Mouse (Mus musculus): Measurements from ENCODE around the gene Zbtb20. TPM values are rescaled to one million over a fixed set of nuclear protein-coding genes. Genes with fewer than 3 reads are reported as not detected.

The Zbtb20 gene
- total RNA-seq, 1 experiment from 2014 or later, result 20.8 TPM

DNA sequence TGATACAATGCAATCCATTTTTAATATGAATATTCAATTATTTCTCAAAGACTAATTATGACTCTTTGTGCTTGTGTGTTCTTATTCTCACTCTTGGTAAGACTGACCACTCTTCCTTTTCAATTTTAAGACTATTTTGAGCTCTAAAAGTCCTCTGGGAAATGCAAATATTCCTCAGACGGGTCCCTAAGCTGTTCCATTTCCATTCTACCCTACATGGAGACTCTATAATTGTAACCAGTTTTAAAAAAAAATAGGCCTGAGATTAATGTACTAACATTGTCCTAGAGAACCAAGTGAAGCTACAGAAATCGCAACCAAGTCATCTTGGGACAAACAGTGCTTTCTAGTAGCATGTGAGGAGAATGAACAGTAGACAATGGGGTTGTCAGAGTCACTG lies 777.6 kb downstream of the Zbtb20 start:
- ATAC-seq (replicated peaks; ENCODE audit: low read depth, poor library complexity, severe bottlenecking), result no peak

DNA sequence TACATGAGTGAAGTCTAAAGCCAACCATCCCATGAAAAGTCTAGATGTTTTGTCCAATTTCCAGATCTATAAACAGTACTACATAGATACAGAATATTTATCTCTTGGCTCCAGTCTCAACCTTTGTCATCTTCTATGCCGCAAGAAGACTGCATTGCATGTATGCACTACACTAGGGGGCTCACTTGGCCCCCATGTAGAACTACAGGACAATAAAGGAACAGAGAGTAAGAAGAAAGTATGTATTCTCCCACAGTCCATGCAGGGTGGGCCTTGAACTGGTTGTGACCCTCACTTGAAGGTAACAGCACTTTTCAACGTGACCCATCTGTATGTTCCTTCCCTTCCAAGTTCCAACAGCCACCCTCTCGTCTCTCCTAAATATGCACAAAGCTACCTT lies 778.6 kb downstream of the Zbtb20 start:
- ATAC-seq (replicated peaks; ENCODE audit: low read depth, poor library complexity, severe bottlenecking), result no peak

DNA sequence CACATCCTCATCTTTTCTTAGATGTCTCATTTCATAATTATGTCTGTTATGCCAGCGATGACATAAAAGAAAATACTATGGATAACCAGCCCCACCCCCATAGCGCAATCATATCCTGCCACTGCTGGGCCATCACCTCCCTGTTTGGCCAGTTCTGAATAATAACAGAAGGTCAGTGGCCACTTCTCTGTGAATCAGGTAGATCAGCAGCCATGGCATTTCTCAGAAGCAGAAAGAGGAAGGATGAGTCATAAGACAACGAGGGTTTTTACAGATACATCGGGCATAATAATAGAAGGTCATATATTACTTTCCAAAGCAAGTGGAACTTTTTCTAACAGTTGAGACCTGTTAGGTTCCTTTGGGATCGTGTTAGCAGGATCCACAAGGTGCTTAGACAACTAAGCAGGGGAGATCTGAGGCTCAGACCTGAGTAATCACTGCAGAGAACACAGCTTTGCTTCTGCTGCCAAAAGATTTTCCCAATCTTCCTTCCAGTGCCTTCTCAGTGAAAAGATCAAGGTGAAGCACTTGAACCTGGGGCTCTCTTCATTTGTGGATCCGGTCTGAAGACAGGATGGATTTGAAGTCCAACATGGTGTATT lies 779.6 kb downstream of the Zbtb20 start:
- ATAC-seq (replicated peaks; ENCODE audit: low read depth, poor library complexity, severe bottlenecking), result peak; percentile 56

DNA sequence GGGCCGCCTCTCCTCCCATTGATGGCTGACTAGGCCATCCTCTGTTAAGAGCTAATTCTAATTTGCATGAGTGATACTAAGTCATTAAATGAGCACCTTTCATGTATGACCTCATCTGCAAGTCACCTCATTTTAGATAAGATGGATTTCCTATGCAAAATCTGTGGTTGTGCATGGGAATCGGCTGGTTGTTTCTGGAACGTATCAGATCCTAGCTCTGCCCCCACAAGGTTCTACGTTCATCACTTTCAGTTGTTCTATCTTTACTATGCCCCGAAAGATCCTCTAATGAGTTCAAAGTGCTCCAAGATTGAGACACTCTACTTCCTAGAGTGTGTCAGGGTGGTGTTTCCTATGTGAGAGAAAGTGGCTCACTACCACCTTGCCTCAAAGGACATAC lies 785.9 kb downstream of the Zbtb20 start:
- ATAC-seq (replicated peaks; ENCODE audit: low read depth, poor library complexity, severe bottlenecking), result no peak

GRCm38 (mm10) chr16:43662124-43663004 lies 786.7 kb downstream of the Zbtb20 start:
- ATAC-seq (replicated peaks; ENCODE audit: low read depth, poor library complexity, severe bottlenecking), result no peak

DNA sequence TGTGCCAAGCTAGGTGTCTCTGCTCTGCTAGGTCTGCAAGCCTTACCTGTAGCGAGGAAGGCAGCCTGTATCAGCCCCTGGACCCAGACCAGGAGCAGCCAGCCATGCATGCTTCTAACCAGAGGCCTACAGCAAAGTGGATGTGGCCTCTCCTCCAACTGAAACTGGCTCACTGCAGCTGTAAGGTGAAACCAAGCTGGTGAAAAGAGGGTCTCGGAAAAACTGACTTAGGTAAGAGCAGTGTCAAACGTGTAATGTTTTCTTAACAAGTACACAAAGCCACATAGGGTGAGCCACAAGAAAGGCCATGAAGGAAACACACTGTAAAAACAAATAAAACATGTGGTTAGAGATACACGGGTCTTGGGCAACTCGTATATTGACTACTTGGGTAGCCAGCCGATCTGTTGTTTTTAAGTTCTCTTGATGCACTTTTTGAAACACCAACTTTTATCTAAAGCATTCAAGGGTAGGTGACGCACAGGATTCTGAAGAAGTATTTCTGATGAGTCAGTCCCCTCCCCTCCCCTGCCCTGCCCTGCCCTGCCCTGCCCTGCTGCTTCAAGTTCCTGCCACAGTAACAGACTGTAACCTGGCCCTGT lies 788.4 kb downstream of the Zbtb20 start, which contains the start of gene Tigit:
Gene Tigit (minus strand): TSS at position 169 of the 602 bp plus-strand sequence.
- ATAC-seq (replicated peaks; ENCODE audit: low read depth, poor library complexity, severe bottlenecking), result 0 out of 2 replicates have a peak, but pooled peaks have one; percentile 45

DNA sequence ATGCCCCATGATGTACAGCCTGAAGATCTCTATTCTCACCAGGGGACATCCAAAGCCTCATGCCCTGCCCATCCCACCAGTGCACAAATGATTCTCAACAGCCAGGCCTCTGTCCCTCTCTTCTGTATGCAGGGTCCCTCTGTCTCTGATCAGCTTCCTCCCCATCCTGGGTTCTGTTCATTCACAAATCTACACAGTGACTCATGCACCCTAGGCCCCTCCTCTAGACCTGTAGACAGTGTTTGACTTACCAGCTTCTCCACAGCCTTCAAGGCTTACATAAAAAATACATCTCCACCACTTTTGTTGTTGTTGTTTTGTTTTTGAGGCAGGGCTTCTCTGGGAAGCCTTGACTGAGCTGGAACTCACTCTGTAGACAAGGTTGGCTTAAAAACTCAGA lies 789.2 kb downstream of the Zbtb20 start:
- ATAC-seq (replicated peaks; ENCODE audit: low read depth, poor library complexity, severe bottlenecking), result no peak

GRCm38 (mm10) chr16:43668294-43668693 lies 792.6 kb downstream of the Zbtb20 start:
- ATAC-seq (replicated peaks; ENCODE audit: low read depth, poor library complexity, severe bottlenecking), result no peak

GRCm38 (mm10) chr16:43671972-43672371 lies 796.3 kb downstream of the Zbtb20 start:
- ATAC-seq (replicated peaks; ENCODE audit: low read depth, poor library complexity, severe bottlenecking), result no peak

DNA sequence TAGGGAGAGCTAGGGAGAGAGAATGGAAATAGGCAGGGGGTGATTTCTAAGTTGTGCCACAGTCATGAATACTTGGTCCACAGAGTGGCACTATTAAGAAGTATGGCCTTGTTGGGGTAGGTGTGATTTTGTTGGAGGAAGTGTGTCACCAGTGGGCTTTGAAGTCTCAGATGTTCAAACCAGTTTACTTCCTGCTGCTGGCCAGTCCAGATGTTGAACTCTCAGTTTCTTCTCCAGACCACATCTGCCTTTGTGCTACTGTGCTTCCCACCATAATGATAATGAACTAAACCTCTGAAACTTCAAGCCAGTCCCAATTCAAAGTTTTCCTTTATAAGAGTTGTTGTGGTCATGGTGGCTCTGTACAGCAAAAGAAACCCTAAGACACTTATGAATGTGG lies 797.0 kb downstream of the Zbtb20 start:
- ATAC-seq (replicated peaks; ENCODE audit: low read depth, poor library complexity, severe bottlenecking), result no peak

DNA sequence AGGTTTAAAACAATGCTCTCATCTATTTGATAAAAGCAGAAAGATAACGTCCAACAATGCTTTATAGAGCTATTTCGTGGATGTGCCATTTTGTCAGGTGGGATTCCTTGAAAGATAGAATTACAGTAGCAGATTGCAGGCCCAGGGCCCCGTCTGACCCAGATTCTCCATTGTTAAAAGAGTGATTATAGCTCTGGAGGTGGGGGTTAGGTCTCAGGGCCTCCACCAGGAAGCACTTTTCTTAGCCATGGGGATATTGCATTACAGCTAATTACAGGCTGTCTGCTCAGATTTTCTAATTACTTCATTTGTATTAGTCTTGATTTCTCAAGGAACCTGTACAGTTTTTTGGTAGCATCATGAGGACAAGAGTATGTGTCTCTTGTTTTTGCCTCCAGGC lies 798.7 kb downstream of the Zbtb20 start:
- no peak for ATAC-seq (replicated peaks; ENCODE audit: low read depth, poor library complexity, severe bottlenecking)

GRCm38 (mm10) chr16:43687968-43688367 lies 812.3 kb downstream of the Zbtb20 start:
- ATAC-seq (replicated peaks; ENCODE audit: low read depth, poor library complexity, severe bottlenecking), result no peak

DNA sequence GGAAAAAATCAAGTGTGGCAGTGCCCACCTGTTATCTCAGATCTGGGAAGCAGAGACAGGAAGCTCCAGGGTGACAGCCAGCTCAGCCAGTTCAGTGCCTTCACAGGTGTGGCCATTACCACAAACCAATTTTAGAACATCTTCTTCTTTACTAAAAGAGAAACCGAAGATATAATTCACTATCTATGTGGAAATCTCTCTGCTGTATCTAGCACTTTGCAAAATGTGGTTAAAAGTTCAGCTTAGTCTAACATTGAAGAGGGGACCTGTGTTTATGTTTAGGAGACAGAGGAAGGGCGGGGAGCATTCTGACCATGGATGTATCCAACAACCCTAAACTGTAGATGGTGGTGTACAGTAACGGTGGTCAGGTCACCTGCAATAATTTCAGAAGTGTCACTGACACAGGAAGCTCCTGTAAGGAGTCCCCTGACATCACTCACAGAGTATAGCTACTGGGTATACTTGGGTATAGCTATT lies 814.6 kb downstream of the Zbtb20 start:
- ATAC-seq (replicated peaks; ENCODE audit: low read depth, poor library complexity, severe bottlenecking), result no peak

DNA sequence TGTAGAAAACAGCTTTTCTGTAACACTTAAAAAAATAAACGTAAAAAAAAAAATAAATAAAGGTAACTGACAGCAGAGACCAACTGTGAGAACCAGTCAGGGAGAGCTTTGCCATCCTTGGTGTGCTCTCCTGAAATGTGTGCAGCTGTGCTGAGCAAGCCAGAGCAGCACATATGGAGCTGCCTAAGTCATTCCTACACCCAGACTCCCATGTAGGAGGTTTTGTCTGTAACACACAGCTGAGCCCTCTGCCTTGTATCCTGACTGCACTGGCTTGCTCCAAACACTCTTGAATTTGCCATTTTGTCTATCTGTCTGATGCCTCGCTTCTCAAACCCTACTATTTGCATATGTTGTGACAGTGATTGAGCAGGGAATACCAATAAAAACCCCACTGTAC lies 815.2 kb downstream of the Zbtb20 start:
- ATAC-seq (replicated peaks; ENCODE audit: low read depth, poor library complexity, severe bottlenecking), result no peak

GRCm38 (mm10) chr16:43691741-43692140 lies 816.1 kb downstream of the Zbtb20 start:
- ATAC-seq (replicated peaks; ENCODE audit: low read depth, poor library complexity, severe bottlenecking), result no peak

All from common myeloid progenitor, adult 5-6 weeks (primary cell).